Mouse (Mus musculus): ENCODE data around the gene Slc25a40. TPM values are rescaled to one million over a fixed set of nuclear protein-coding genes. Genes with fewer than 3 reads are reported as not detected.

Gene Slc25a40
- polyA plus RNA-seq (2015; fragmentation: Nextera tagmentation; extraction: Ambion mirVana), result 9.3 and 9.6 TPM in 2 replicates

DNA sequence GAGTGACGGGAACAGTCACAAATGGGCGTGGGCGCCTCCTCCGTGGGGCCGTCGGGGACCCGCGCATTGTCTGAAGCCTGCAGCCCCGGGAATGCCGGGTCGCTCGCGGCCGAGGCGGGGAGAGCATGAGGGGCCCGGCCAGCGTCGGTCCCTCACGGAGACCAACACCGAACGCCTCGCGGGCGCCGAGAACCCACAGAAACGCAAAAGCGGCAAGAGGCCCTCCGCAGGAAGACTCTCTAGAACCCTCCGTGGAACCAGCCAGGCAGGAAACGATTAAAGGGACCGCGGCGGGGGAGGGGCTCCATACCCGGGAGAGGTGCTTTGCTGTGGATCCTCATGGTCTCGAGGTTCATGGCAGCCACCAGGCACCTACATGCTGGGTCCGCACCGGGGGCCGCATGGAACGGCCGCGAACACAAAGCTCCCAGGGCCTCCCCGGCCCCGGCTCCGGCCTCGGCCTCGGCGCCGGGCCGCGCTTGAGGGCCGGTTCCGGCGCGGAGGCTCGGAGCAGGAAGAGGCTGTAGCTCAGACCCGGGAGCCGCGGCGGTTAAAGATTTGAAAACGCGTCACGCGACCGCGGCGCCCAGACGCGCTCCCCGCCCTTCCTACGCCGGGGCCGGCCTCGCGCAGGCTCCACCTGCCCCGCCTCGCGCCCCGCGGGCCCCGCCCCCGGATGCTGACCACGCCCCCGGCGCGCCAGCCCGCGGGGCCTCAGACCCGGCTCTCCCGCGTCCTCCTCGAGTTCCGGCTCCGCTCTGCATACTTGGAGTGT lies at the start of gene Slc25a40, which contains the start of gene Dbf4:
Gene Slc25a40, plus strand, starts transcription at position 694 of the 775 bp plus-strand sequence.
Gene Dbf4, minus strand, starts transcription at position 560 of the 775 bp plus-strand sequence.
- peak within 1 kb of the TSS; percentile 82 for H3K9ac ChIP-seq
- WGBS, result under 1% methylated on average over 62 of the region's 93 CpGs
- peak within 1 kb of the TSS; percentile 81 for H3K27ac ChIP-seq
- H3K27me3 ChIP-seq, result no peaks in the 10 kb centered on the region
- no peaks in the 10 kb centered on the region for H3K9me3 ChIP-seq (replicated peaks)
- peaks cover 21% of the 10 kb centered on the region for H3K36me3 ChIP-seq (ENCODE audit: poor library complexity, severe bottlenecking)
- peak; percentile 97 for ATAC-seq
- peak within 1 kb of the TSS; percentile 73 for H3K4me2 ChIP-seq
- peak within 1 kb of the TSS; percentile 77 for H3K4me3 ChIP-seq
- peaks cover 16% of the 10 kb centered on the region for H3K4me1 ChIP-seq

DNA sequence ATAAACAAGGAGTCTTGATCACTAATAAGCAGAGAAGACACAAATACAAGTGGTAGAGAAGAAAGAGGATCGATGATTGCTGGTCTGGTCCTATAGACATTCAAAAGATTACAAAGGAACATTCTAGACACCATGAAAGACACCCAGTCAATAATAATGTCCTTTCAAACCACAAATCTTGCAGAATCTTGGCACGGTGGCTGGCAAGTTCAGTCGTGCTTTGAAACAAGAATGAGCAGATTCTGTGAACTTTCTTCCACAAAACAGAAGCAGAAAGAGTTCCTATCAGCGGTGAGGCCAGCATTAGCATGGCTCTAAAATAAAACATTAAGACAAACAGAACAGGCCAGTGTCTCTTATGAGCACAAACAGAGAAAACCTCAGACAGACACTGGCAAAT lies 49.2 kb upstream of the Slc25a40 start:
- no peak overlapping the region for H3K4me3 ChIP-seq
- no peak overlapping the region for H3K4me2 ChIP-seq
- no peak for ATAC-seq
- no peak overlapping the region for H3K9ac ChIP-seq
- WGBS, result 80% methylated on average over 4 of the region's 4 CpGs
- H3K4me1 ChIP-seq, result no peaks in the 10 kb centered on the region
- H3K27ac ChIP-seq, result no peak overlapping the region
- H3K9me3 ChIP-seq (replicated peaks), result no peaks in the 10 kb centered on the region
- no peaks in the 10 kb centered on the region for H3K27me3 ChIP-seq
- H3K36me3 ChIP-seq (ENCODE audit: poor library complexity, severe bottlenecking), result no peaks in the 10 kb centered on the region

DNA sequence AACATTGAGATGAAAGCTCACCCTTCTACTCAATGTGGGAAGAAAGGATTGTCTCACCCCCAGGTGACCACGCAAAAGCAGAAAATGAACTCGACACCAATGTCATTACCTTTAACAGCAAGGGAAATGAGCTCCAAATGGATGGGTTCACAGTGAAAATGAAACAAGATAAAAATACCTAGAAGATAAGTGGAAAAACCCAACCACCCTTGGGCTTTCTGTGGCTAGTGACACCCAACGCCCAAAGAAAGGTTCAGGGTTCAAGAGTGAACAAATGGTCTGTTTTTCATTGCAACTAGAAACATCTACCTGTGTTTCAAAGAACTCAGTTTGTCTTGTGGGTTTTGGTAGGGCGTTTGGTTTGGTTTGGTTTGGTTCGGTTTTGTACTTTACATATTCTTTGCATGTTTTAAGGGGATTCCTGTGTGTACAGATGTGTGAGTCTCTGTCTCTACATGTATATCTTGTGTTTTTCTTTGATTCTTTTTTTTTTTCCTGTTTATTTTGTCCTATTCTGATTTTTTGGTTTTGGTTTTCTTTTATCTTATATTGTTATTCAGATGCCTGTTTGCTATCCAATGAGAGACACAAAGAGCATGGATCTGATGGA lies 48.2 kb upstream of the Slc25a40 start:
- WGBS, result 86% methylated on average over 5 of the region's 5 CpGs

DNA sequence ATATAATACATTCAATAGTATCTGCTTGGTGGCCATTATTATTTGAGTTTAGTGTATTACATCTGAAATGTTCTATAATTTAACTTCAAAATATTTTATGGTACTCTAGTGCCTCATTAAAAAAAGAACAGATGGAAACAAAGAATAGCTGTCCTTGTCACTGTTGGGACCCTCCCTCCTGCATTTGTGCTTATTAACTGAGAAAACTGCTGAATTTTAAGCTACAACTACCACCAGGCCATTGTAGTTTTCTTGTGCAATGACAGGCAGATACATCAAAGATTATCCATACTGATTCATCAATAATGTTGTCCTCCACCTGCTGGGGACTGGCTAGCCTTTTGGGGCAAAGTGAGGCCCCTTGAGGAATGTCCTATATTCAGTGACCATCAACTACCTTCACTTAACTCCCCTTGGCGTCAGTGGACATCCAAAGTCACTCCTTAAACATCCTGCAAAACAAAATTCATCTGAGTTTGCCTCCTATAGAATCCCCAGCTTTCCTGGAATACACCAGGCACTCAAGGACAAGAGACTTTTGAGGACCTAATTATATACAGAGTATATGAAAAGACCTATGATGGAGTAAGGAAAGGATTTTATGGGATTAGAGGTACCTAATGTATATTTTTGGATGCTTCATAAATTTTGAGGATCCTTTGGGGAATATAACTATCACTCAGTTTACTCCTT lies 28.6 kb upstream of the Slc25a40 start:
- Histone ChIP-seq H3K36me3 (ENCODE audit: poor library complexity, severe bottlenecking) (peaks cover 35% of the 10 kb centered on the region), H3K4me3 (no peak overlapping the region), H3K9ac (no peak overlapping the region), H3K27me3 (no peaks in the 10 kb centered on the region), H3K9me3 (replicated peaks) (no peaks in the 10 kb centered on the region), H3K27ac (no peak overlapping the region), H3K4me2 (no peak overlapping the region), H3K4me1 (no peaks in the 10 kb centered on the region)
- WGBS, result 80% methylated on average over 1 of the region's 1 CpGs
- ATAC-seq, result no peak

More for the DNA sequence above, 48.2 kb upstream of the Slc25a40 start:
- Histone ChIP-seq H3K36me3 (ENCODE audit: poor library complexity, severe bottlenecking) (no peaks in the 10 kb centered on the region), H3K4me1 (no peaks in the 10 kb centered on the region), H3K9ac (no peak overlapping the region), H3K4me2 (no peak overlapping the region), H3K27ac (no peak overlapping the region), H3K27me3 (no peaks in the 10 kb centered on the region), H3K4me3 (no peak overlapping the region), H3K9me3 (replicated peaks) (no peaks in the 10 kb centered on the region)
- no peak for ATAC-seq

DNA sequence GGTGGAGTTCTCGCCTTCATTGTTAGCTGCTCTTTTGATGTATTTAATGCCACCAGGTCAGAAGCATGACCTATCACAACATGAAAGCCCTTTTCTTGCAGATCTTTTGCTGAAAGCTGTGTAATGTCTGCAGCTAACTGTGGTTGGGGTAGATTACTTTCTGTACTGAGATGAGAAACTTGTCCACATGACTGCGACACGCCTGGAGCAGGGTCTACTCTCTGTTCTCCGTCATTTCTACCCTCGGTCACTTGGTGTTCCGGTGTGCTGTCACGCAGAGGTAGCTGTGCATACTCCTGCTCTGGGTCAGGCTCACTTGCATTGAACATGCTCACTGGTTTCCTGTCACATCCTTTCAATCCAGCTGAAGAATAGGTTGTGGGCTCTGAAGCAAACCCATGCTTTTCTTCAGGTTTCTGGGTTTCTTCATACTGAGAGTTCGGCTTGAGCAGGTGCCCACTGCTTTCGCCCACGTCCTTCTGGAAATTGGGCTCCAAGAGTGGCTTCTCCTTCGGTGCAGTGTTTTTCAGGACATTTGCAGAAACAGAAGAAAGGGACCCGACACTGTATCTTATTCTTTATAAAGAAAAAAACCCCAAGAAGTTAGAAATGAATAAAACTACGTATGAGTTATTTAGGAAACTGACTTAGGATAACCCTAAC lies 24.9 kb upstream of the Slc25a40 start:
- Histone ChIP-seq H3K9ac (no peak overlapping the region), H3K27ac (no peak overlapping the region), H3K36me3 (ENCODE audit: poor library complexity, severe bottlenecking) (peaks cover 50% of the 10 kb centered on the region), H3K4me1 (no peaks in the 10 kb centered on the region), H3K4me2 (no peak overlapping the region), H3K9me3 (replicated peaks) (no peaks in the 10 kb centered on the region), H3K4me3 (no peak overlapping the region), H3K27me3 (no peaks in the 10 kb centered on the region)
- 92% methylated on average over 13 of the region's 13 CpGs for WGBS
- ATAC-seq, result no peak

DNA sequence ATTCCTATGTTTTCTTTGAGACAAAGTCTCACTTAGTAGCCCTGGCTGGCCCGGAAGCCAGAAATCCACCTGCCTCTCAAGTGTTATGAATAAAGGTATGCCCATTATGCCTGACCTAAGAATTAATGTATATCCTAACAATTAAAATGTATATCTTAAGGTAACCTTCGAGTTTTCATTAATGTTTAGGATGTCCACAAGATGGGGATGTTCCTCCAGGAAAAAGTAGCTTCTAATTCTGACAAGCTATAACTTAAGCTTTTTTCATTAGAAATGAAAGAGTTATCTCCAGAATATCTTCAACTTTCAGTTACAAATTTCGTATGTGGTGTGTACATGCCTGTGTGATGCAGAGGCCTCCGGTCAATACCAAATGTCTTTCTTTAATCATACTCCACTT lies 13.9 kb upstream of the Slc25a40 start:
- no peak overlapping the region for H3K27ac ChIP-seq
- peaks cover 51% of the 10 kb centered on the region for H3K36me3 ChIP-seq (ENCODE audit: poor library complexity, severe bottlenecking)
- ATAC-seq, result no peak
- no peaks in the 10 kb centered on the region for H3K27me3 ChIP-seq
- no peak overlapping the region for H3K4me3 ChIP-seq
- H3K9ac ChIP-seq, result no peak overlapping the region
- no peaks in the 10 kb centered on the region for H3K4me1 ChIP-seq
- no peaks in the 10 kb centered on the region for H3K9me3 ChIP-seq (replicated peaks)
- 94% methylated on average over 4 of the region's 4 CpGs for WGBS
- no peak overlapping the region for H3K4me2 ChIP-seq

DNA sequence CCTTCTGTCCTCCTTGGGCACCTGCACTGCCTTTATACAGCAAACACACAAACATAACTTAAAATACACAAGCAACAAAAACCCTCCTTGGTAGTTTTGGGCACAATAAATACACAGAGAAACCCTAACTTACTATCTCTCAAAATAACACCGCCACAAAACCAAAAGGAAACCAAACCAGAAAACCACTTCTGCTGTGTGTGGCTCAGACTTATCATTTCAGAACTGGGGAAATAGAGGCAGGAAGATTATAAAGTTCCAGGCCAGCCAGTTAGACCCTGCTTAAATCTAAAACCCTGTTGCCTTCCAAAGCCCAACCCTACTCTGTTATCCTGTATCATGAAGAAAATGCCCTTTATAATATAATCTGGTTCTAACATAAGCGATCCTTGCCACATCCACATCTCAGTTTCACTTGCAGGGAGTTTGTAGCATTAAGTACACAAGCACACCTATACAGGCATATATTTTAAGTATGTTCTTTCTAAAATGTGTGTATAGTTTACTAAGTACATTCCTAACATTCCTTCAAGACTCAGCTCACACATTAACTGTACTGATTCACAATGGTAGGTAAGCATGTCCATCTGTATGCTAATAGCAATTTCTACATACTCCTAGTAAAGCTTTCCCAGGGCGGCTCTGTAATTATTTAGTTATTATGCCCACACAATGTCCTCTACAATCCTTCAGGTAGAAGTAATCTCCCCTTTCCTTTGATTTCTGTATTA lies 5.8 kb upstream of the Slc25a40 start:
- H3K27ac ChIP-seq, result no peak overlapping the region
- H3K9ac ChIP-seq, result no peak overlapping the region
- peaks cover 10% of the 10 kb centered on the region for H3K4me1 ChIP-seq
- H3K36me3 ChIP-seq (ENCODE audit: poor library complexity, severe bottlenecking), result peaks cover 47% of the 10 kb centered on the region
- H3K4me3 ChIP-seq, result no peak overlapping the region
- H3K4me2 ChIP-seq, result no peak overlapping the region
- WGBS, result 85% methylated on average over 3 of the region's 3 CpGs
- no peaks in the 10 kb centered on the region for H3K9me3 ChIP-seq (replicated peaks)
- no peaks in the 10 kb centered on the region for H3K27me3 ChIP-seq
- no peak for ATAC-seq

DNA sequence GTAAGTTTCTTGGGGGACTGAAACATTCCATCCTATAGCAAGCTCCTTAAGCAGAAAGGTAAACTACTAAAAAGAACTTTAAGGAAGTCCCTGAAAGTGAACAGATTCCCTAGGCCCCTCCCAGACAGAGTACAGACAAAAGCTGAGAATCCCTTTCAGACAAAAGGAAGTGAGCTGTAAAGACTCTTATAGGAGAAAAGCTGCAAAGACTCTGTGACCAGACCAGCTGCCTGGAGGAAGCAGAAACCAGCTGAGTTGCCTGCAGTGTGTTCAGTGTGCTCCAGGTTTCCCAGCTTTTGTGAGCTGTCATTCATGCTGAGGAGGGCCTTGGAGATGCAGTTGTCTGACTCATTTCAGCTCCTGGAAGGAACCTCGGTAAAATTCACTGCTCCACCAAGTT lies 5.2 kb upstream of the Slc25a40 start:
- no peaks in the 10 kb centered on the region for H3K9me3 ChIP-seq (replicated peaks)
- H3K9ac ChIP-seq, result no peak overlapping the region
- no peak overlapping the region for H3K4me2 ChIP-seq
- ATAC-seq, result no peak
- H3K27me3 ChIP-seq, result no peaks in the 10 kb centered on the region
- peaks cover 45% of the 10 kb centered on the region for H3K36me3 ChIP-seq (ENCODE audit: poor library complexity, severe bottlenecking)
- no peak overlapping the region for H3K4me3 ChIP-seq
- peaks cover 10% of the 10 kb centered on the region for H3K4me1 ChIP-seq
- 22% methylated on average over 1 of the region's 1 CpGs for whole genome bisulfite sequencing
- H3K27ac ChIP-seq, result no peak overlapping the region

DNA sequence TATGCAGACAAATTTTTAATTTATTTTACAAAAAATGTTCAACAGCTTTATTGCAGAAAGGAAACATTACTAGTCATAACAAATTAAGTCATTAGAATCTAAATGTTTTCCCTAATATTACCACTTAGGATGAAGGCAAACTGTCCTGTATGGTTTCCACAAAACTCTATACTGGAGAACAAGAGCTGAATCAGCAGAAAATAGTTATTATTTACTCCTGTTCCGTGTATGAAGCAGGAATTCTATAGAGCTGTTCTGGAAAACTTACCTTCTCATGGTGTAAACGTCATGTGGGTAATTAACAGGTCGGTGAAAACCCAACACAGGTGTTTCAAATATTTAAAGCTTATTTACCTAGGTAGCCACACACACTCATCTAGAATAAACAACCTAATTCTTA lies 1.2 kb upstream of the Slc25a40 start:
- no peak for ATAC-seq
- H3K27ac ChIP-seq, result no peak overlapping the region
- peak overlapping the region; percentile 82 for H3K9ac ChIP-seq
- H3K4me1 ChIP-seq, result peaks cover 16% of the 10 kb centered on the region
- peaks cover 30% of the 10 kb centered on the region for H3K36me3 ChIP-seq (ENCODE audit: poor library complexity, severe bottlenecking)
- H3K4me3 ChIP-seq, result peak overlapping the region; percentile 77
- no peaks in the 10 kb centered on the region for H3K9me3 ChIP-seq (replicated peaks)
- no peaks in the 10 kb centered on the region for H3K27me3 ChIP-seq
- H3K4me2 ChIP-seq, result peak overlapping the region; percentile 73
- whole genome bisulfite sequencing, result 8% methylated on average over 3 of the region's 3 CpGs

DNA sequence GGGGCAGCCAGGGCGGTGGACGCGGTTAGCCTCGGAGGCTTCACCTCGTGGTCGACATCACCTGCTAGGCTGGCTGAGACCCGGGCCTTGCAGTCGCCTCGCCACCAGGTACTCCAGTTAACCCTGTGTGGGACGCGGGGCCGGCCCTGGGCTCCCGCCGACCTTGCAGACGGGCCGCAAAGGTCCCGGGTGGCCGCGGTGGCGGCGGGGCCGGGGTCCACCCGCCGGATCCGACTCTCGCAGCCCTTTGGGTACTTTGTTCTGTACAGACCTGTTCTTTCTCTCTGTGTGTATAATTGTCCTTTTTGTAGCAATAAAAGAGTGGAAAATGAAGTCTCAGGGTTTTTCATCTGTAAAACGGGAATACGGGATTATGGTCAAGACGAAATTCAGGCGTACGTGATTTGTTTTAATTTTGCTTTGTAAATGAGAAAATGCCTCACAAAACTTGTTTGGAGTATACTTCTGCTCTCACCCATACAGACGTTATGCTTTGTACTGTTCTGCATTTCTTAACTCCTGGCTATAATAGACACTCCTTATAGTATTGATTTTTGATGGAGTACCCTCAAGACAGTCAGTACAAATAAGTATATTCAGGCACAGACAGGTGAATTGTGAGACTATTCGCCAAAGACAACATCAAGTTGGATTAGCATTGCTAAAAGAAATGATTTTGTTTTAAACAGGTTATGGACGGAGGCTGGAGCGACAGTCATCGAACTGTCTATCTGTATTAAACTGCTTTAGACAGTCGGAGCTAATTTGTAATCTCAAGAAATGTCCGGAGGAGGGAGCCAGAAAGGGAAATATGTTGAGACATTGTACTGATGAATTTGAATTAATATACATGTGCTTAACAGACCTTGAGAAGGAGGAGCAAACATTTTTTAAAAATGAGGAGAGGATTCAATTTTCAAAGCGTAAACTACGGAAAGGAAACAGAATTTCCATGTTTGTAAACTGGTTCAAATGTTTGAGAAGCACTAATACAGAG lies 580 bp downstream of the Slc25a40 start:
- peak; percentile 19 for ATAC-seq
- no peaks in the 10 kb centered on the region for H3K27me3 ChIP-seq
- H3K36me3 ChIP-seq (ENCODE audit: poor library complexity, severe bottlenecking), result peaks cover 12% of the 10 kb centered on the region
- peak overlapping the region; percentile 73 for H3K4me2 ChIP-seq
- H3K4me1 ChIP-seq, result peaks cover 16% of the 10 kb centered on the region
- under 1% methylated on average over 40 of the region's 40 CpGs for WGBS
- peak overlapping the region; percentile 77 for H3K4me3 ChIP-seq
- H3K27ac ChIP-seq, result peak overlapping the region; percentile 63
- no peaks in the 10 kb centered on the region for H3K9me3 ChIP-seq (replicated peaks)
- peak overlapping the region; percentile 82 for H3K9ac ChIP-seq

All from forebrain, embryonic 13.5 days (tissue).